Mouse (Mus musculus) forebrain, embryonic 14.5 days (tissue): ENCODE measurements around the gene Wfdc21. TPM values are rescaled to one million over a fixed set of nuclear protein-coding genes. Genes with fewer than 3 reads are reported as not detected.

Source experiments
- ATAC-seq: fragments of 200-750 bp; cut with Nextera tagmentation; 2 replicates; pipeline ENCODE4 v1.8.0; 2017; ENCODE audit warnings: mild to moderate bottlenecking, moderate library complexity
- DNase-seq: peaks from one replicate; pipeline ENCODE4 v3.0.0-alpha.2; 2015; ENCODE audit warnings: low spot score
- H3K27ac ChIP-seq: fragments of 300-500 bp; sonication (generic); 2 replicates; pipeline ENCODE4 v1.5.1; 2014; ENCODE audit warnings: low read depth, mild to moderate bottlenecking, control low read depth, low read length, moderate library complexity
- H3K27me3 ChIP-seq: fragments of 300-500 bp; sonication (generic); replicated peaks from 2 replicates; pipeline ENCODE4 v1.6.1; 2014; ENCODE audit warnings: low read length, control low read depth, mixed read lengths; ENCODE audit not compliant: control insufficient read depth, insufficient read depth
- H3K36me3 ChIP-seq: fragments of 300-500 bp; sonication (generic); 2 replicates; pipeline ENCODE4 v1.6.1; 2014; ENCODE audit warnings: low read length, control low read depth; ENCODE audit not compliant: control insufficient read depth, insufficient read depth
- H3K4me1 ChIP-seq: fragments of 300-500 bp; sonication (generic); 2 replicates; pipeline ENCODE4 v1.6.1; 2014; ENCODE audit warnings: antibody characterized with exemption, low read length, control low read depth; ENCODE audit not compliant: control insufficient read depth, insufficient read depth
- H3K4me2 ChIP-seq: fragments of 300-500 bp; sonication (generic); 2 replicates; pipeline ENCODE4 v1.6.1; 2014; ENCODE audit warnings: mild to moderate bottlenecking, control low read depth, low read length
- H3K4me3 ChIP-seq: fragments of 300-500 bp; sonication (generic); 2 replicates; pipeline ENCODE4 v1.5.1; 2014; ENCODE audit warnings: low read depth, low read length, control low read depth
- H3K9ac ChIP-seq: fragments of 300-500 bp; sonication (generic); 2 replicates; pipeline ENCODE4 v1.6.1; 2014; ENCODE audit warnings: mild to moderate bottlenecking, low read length, control low read depth, moderate library complexity
- H3K9me3 ChIP-seq: fragments of 300-500 bp; sonication (generic); replicated peaks from 2 replicates; pipeline ENCODE4 v1.6.1; 2016; ENCODE audit warnings: low read length, control low read depth, mixed read lengths; ENCODE audit not compliant: control insufficient read depth
- WGBS: fragments of 180-500 bp; shearing (Covaris S2); extraction: QIAGEN DNeasy Blood & Tissue Kit; methylation state at CpG from one replicate; pipeline ENCODE4 v1.1.7; 2014; 5-methylcytosine and 5-hydroxymethylcytosine counted together
- polyA plus RNA-seq: library from polyadenylated mRNA; unstranded; fragments of >200 nt; fragmentation: Nextera tagmentation; extraction: Ambion mirVana; gene quantifications from 2 replicates; pipeline ENCODE4 v1.2.1, GENCODE M21; 2014

Wfdc21 gene
- polyA plus RNA-seq, 1 experiment from 2014 or later = not detected

DNA sequence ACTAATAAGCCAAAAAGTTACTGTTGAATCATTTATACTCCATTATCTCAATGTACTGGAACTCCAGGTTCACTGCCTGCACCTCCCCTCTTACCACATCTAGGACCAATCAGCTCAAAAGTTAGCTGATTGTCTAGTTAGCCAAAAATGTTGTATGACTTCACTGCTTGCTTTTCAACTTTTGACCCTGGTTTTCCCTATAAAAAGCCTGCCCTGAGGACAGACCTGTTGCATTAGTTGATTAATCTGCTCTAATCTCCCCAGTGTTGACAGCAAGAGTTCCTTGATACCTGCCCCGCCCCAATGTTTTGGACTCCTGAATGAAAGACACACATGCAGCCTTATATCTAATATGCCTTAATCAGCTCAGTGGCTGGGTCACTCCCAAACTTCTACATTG lies 15.6 kb upstream of the Wfdc21 start:
- H3K27me3 ChIP-seq = no peaks in the 10 kb centered on the region
- DNase-seq = no peak
- H3K4me3 ChIP-seq = no peak overlapping the region
- no peak overlapping the region for H3K9ac ChIP-seq
- H3K4me1 ChIP-seq = no peaks in the 10 kb centered on the region
- ATAC-seq = no peak
- no peak overlapping the region for H3K27ac ChIP-seq
- H3K36me3 ChIP-seq = no peaks in the 10 kb centered on the region
- 0 out of 2 replicates have a peak, but pooled peaks cover 5% of the 10 kb centered on the region for H3K9me3 ChIP-seq
- 96% methylated on average over 1 of the region's 1 CpGs for WGBS
- H3K4me2 ChIP-seq = no peak overlapping the region

DNA sequence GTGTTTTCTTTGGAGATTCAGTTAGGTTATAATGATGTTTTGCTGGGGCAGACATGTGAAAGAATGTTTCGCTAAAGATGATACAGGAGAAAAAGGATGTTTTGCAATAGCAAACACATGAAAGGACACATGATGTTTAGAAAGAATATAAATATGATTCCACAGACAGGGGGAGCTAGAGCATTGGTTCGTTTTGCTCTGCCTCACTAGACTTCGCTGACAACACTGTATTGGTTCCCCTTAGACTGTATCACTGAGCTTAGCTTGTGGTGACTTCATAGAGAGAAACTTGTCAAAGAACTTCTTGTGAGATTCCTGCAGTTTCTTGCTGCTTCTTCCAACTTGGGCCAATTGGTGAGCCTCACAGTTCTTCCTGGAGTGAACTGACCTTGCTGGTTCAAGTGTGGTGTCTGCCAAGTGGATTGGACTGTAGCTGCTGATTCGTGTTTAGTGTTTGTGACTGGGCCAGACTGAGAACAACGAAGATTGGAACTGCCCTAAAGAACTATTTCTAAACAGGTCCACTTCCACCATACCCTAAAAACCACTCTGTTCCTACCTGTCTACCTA lies 13.6 kb upstream of the Wfdc21 start:
- no peak overlapping the region for H3K27ac ChIP-seq

GRCm38 (mm10) chr11:83734215-83734614 lies 12.5 kb upstream of the Wfdc21 start:
- H3K4me1 ChIP-seq = no peaks in the 10 kb centered on the region
- H3K4me3 ChIP-seq = no peak overlapping the region
- no peaks in the 10 kb centered on the region for H3K27me3 ChIP-seq
- no peak overlapping the region for H3K27ac ChIP-seq
- 84% methylated on average over 1 of the region's 1 CpGs for WGBS
- H3K36me3 ChIP-seq = no peaks in the 10 kb centered on the region
- DNase-seq = no peak
- ATAC-seq = no peak
- no peak overlapping the region for H3K4me2 ChIP-seq
- 0 out of 2 replicates have a peak, but pooled peaks cover 5% of the 10 kb centered on the region for H3K9me3 ChIP-seq
- H3K9ac ChIP-seq = no peak overlapping the region

More for the DNA sequence above, 13.6 kb upstream of the Wfdc21 start:
- Histone ChIP-seq H3K9me3 (0 out of 2 replicates have a peak, but pooled peaks cover 5% of the 10 kb centered on the region), H3K4me2 (no peak overlapping the region), H3K4me1 (no peaks in the 10 kb centered on the region), H3K4me3 (no peak overlapping the region), H3K27me3 (no peaks in the 10 kb centered on the region), H3K36me3 (no peaks in the 10 kb centered on the region), H3K9ac (no peak overlapping the region)
- ATAC-seq = no peak
- no peak for DNase-seq
- WGBS = 83% methylated on average over 5 of the region's 5 CpGs

DNA sequence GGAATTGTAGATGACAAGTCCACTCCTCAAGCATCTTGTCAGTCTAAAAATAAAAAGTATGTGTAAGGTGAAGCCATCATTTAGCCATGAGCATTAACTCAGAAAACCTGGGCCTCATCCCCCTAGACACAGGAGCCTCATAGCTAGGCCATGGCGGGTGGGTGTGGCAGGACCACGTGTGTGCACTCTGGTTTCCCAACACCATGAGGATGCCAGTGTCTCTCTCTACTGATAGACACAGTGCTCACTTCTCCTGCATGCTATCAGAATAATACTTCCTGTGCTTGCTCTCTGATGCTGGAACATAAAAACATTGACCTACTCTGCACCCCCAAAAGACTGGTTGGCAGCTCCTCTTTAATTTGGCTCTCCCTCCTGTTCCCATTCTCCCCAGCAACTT lies 10.9 kb upstream of the Wfdc21 start:
- WGBS = 76% methylated on average over 2 of the region's 2 CpGs
- H3K27me3 ChIP-seq = no peaks in the 10 kb centered on the region
- no peak overlapping the region for H3K27ac ChIP-seq
- H3K9ac ChIP-seq = no peak overlapping the region
- H3K36me3 ChIP-seq = no peaks in the 10 kb centered on the region
- no peak overlapping the region for H3K4me3 ChIP-seq
- no peaks in the 10 kb centered on the region for H3K4me1 ChIP-seq
- no peak overlapping the region for H3K4me2 ChIP-seq
- no peak for DNase-seq
- 0 out of 2 replicates have a peak, but pooled peaks cover 5% of the 10 kb centered on the region for H3K9me3 ChIP-seq
- no peak for ATAC-seq

- 90% methylated on average over 3 of the region's 3 CpGs for WGBS
- no peak for ATAC-seq
- H3K4me2 ChIP-seq = no peak overlapping the region
- no peaks in the 10 kb centered on the region for H3K36me3 ChIP-seq
- no peak overlapping the region for H3K9ac ChIP-seq
- no peaks in the 10 kb centered on the region for H3K27me3 ChIP-seq
- H3K4me1 ChIP-seq = no peaks in the 10 kb centered on the region
- H3K9me3 ChIP-seq = 0 out of 2 replicates have a peak, but pooled peaks cover 5% of the 10 kb centered on the region
- no peak overlapping the region for H3K27ac ChIP-seq
- H3K4me3 ChIP-seq = no peak overlapping the region
- no peak for DNase-seq
These were observed 9.6 kb upstream of the Wfdc21 start for GRCm38 (mm10) chr11:83737109-83737558.

DNA sequence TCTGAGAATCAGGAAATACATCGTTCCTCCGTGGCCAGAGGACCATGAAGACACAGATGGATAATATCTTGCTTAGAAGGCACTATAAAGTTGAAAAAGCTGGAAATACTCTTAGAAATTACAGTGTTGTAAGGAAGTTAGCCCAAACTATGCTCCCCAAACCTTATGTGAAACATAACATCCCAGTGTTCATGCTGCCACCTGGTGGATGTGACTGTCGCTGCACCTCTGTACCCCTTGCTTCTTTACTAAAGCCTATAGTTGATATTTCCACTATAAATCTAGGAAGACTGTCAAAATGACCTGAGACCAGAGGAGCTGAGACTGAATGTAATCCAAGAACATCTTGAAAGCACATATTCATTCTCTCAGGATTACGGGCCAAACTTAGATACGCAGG lies 7.5 kb upstream of the Wfdc21 start:
- Histone ChIP-seq H3K9ac (no peak overlapping the region), H3K9me3 (no peaks in the 10 kb centered on the region), H3K4me3 (no peak overlapping the region), H3K27me3 (no peaks in the 10 kb centered on the region), H3K36me3 (no peaks in the 10 kb centered on the region), H3K4me2 (no peak overlapping the region), H3K27ac (no peak overlapping the region), H3K4me1 (no peaks in the 10 kb centered on the region)
- DNase-seq = peak; percentile 87
- ATAC-seq = no peak
- 27% methylated on average over 5 of the region's 5 CpGs for WGBS

DNA sequence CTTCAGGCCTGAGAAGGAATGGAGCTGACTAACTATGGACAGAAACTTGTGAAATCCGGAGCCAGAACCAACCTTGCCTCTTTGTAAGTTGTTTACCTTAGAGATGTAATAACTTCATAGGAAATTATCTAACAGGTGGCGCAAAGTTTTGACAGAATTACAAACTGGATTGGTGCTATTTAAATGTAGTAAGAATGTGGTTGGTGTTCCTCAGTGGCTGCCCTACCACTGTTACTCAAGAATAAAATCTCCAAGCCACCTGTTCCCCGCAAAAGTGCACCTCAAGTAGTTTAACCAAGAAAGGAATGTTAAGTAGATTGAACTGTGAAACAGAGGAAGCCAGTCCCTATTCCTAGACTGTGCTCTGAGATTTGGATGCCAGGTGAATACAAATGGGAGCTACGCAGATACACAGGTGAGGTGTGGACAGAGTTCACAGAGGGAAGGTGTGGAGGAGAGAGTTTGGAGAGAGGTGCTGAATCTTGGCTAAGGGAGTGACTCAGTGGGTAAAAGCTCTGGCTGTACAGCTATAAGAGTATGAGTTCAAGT lies 6.2 kb upstream of the Wfdc21 start:
- H3K4me1 ChIP-seq = no peaks in the 10 kb centered on the region
- no peaks in the 10 kb centered on the region for H3K27me3 ChIP-seq
- no peak overlapping the region for H3K4me2 ChIP-seq
- ATAC-seq = no peak
- no peak overlapping the region for H3K27ac ChIP-seq
- H3K36me3 ChIP-seq = no peaks in the 10 kb centered on the region
- no peak overlapping the region for H3K9ac ChIP-seq
- H3K9me3 ChIP-seq = no peaks in the 10 kb centered on the region
- 79% methylated on average over 4 of the region's 4 CpGs for WGBS
- no peak for DNase-seq
- H3K4me3 ChIP-seq = no peak overlapping the region

GRCm38 (mm10) chr11:83741841-83742240 lies 4.9 kb upstream of the Wfdc21 start:
- Histone ChIP-seq H3K27ac (no peak overlapping the region), H3K9me3 (no peaks in the 10 kb centered on the region), H3K4me2 (no peak overlapping the region), H3K36me3 (no peaks in the 10 kb centered on the region), H3K9ac (no peak overlapping the region), H3K4me1 (no peaks in the 10 kb centered on the region), H3K4me3 (no peak overlapping the region), H3K27me3 (no peaks in the 10 kb centered on the region)
- ATAC-seq (no peak), DNase-seq (no peak)
- WGBS = 88% methylated on average over 5 of the region's 5 CpGs

DNA sequence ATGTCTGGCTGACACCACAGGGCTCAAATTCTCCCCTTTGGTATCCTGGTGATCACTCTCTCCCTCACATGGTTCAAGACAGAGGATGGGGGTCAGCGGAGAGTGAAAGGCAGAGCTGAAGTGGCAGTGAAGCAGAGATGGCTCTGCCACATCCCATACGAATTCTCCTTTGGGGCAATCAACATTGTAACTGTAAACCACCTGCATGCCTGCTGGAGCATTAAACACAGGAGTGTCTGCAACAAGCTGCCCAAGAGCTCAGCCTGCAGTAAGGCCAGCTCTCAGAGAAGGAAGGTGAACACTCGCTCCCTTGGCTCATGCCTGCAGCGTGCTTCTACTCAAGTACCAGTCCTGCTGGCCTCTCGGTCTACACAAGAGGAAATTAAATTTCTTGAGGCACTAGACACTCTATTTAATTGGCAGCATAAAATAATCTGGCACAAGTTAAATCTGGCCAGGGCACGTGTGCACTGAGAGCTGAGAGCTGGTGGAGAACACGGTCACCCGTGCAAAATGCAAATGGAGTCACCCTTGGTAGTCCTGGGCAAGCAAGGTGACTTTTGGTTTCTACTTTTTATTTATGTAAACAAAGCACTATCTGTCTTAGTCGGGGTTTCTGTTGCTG lies 3.9 kb upstream of the Wfdc21 start:
- H3K27ac ChIP-seq = no peak overlapping the region
- H3K36me3 ChIP-seq = no peaks in the 10 kb centered on the region
- no peak overlapping the region for H3K4me3 ChIP-seq
- H3K4me2 ChIP-seq = no peak overlapping the region
- H3K9me3 ChIP-seq = no peaks in the 10 kb centered on the region
- no peaks in the 10 kb centered on the region for H3K4me1 ChIP-seq
- WGBS = 80% methylated on average over 9 of the region's 9 CpGs
- 0 out of 2 replicates have a peak, but pooled peaks cover under 1% of the 10 kb centered on the region for H3K27me3 ChIP-seq
- DNase-seq = no peak
- H3K9ac ChIP-seq = no peak overlapping the region
- ATAC-seq = no peak
